Mouse (Mus musculus): ENCODE data around the gene Tnfsf14. TPM values are rescaled to one million over a fixed set of nuclear protein-coding genes. Genes with fewer than 3 reads are reported as not detected.

The Tnfsf14 gene
- under 1 TPM; 0.30 to 0.33 TPM for total RNA-seq (2021)
- long read RNA-seq, experiment 1, result 0 reads
- long read RNA-seq, experiment 2, result 0 reads

DNA sequence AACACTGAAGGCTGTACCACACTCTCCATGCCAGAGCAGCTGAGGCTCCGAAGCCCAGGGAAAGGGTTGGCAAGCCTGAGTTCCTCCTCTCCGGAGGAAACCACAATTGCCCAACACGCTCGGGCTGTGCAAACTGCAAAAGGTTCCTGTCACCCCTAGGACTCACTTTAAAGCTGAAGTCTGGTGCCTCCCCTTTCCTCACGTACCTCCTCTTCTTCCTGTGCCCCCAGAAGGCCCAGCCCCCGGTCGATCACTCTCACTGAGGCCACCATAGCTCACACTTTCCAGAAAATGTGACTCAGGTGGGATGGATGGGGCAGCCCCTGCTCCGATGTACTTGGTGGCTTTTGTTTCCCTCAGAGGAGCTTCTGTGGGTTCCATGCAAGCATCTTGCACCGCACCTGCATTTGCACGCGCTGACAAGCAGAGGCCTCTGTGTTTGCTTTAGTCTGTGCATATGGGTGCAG lies at the start of gene Tnfsf14:
Gene Tnfsf14, minus strand, starts transcription at position 137 of the 467 bp plus-strand sequence.
- no peak for DNase-seq

- no peak for DNase-seq
Observed at GRCm38 (mm10) chr17:57237181-57237580, 43.2 kb upstream of the Tnfsf14 start.

DNA sequence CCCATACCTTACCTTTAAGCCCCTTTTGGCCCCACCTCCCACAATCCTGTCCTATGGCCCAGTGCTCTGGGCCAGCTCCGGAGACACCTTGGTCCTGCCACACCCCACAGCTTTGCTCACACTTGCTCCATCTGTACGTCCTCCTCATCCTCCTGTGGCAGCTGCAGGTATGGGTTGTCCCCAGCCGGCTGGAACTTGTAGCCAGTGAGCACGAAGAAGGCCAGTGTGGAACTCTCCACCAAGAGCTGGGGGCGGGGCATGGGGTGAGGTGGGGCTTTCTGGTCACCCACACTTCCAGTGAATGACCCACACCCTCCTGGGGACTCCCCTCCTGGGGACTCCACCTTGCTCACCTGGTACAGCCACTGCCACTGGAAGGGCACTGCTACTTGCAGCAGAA lies 41.8 kb upstream of the Tnfsf14 start:
- DNase-seq, result no peak

GRCm38 (mm10) chr17:57234254-57234928 lies 40.4 kb upstream of the Tnfsf14 start:
- DNase-seq, result no peak

GRCm38 (mm10) chr17:57233038-57233437 lies 39.1 kb upstream of the Tnfsf14 start:
- peak; percentile 31 for DNase-seq

- DNase-seq, result no peak
Observed at GRCm38 (mm10) chr17:57232200-57232599, 38.2 kb upstream of the Tnfsf14 start.

GRCm38 (mm10) chr17:57231321-57231771 lies 37.4 kb upstream of the Tnfsf14 start:
- no peak for DNase-seq

- peak; percentile 55 for DNase-seq
Observed at GRCm38 (mm10) chr17:57230728-57231125, 36.8 kb upstream of the Tnfsf14 start.

- DNase-seq, result peak; percentile 47
Observed at GRCm38 (mm10) chr17:57229851-57230727, 36.1 kb upstream of the Tnfsf14 start.

DNA sequence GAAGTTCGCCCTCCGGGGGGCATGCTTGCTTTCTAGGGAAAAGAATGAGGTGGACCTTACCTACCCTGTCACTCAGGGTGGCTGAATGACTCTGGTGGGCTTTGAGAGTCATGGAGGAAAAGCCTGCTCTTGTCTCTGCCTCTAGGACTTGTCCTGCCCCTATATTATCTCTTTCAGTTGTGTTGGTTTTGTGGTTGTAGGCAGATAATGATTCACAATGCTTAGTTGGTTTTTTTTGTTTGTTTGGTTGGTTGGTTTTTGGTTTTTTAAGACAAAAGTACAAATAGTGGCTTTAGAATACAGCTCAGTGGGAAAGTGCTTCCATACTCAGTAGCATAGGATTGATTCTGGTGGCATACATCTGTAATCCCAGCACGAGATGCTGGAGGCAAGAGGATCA lies 34.9 kb upstream of the Tnfsf14 start:
- no peak for DNase-seq

DNA sequence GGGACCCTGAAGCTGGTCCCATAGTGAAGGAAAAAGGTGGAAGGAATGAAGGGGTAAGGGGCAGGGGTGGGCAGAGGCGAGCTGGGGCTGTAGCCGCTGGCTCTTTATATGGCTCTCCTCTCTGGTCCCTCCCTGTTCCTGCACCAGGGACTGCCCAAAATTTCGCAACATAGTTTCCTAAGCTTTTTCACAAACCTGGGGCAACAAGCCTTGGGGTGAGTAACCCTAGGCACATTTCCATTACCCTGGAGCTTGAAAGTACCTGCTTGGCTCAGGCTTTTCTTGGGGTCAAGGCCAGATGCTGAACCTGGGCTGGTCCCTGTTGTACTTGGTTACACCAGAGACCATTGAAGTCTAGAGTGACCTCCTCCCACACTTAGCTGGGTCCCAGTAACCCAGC lies 34.0 kb upstream of the Tnfsf14 start, which contains the start of gene C3:
Gene C3, minus strand, starts transcription at position 123 of the 400 bp plus-strand sequence.
- DNase-seq, result peak; percentile 72

DNA sequence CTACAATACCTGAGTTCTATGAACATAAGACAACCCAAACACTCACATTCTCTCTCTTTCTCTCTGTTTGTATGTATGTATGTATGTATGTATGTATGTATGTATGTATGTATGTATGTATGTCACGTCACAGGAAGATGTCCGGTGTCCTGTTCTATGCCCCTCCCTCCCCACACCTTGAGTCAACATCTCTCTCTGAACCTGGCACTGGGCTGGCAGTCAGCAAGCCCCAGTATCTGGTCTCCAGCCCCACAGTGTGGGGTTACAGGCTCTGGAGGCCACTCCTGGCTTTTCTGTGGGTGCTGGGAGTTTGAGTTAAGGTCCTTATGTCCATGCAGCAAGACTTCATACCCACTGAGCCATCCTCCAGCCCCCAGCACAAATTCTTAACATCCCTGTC lies 33.5 kb upstream of the Tnfsf14 start:
- DNase-seq, result no peak

- DNase-seq, result no peak
Observed at GRCm38 (mm10) chr17:57223313-57223712, 29.3 kb upstream of the Tnfsf14 start.

- DNase-seq, result no peak
Observed at GRCm38 (mm10) chr17:57221911-57222310, 27.9 kb upstream of the Tnfsf14 start.

DNA sequence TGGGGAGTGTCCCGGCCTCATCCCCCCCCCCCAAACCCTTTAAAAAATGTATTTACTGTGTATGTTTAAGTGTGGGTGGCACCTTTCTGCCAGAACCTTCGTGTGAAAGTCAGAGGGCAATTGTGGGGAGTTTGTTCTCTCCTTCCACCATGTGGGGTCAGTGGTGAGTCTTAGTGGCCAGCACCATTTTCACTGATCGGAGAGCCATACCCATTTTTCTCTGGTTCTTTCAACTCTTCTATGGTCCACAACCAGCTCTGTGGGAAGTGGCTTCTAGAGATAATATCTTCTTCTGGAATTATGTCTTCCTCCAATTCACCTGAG lies 25.9 kb upstream of the Tnfsf14 start:
- peak; percentile 56 for DNase-seq

DNA sequence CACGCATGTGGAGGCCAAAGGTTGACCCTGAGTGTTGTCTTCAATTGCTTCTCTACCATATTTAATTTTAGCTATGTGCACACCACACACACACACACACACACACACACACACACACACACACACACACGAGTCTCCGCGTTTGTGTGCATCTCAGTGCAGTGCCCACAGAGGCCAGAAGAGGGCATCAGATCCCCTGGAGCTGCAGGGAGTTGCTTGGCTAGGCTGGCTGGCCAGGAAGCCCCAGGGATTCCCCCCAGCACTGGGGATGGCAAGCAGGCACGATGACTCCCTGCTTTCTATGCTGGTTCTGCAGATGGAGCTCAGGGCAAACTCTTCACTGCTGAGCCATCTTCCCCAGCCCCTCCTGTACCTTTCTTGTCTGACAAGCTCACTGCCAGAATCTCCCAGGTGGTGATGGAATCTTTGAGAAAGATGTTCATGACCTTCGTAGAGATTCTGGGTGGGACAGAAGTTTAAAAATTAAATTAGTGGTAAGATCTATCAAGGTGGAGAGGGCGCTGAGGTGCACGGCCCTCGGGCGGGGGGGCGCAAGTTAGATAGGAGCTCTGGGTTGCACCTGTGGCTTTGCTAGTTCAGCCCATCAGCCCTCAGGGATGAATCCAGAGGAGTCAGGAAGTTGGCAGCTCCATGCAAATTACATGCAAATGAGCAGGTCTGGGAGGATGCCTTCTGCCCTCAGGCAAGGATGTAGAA lies 25.3 kb upstream of the Tnfsf14 start:
- DNase-seq, result peak; percentile 87

- DNase-seq, result peak; percentile 28
Observed at GRCm38 (mm10) chr17:57218335-57218900, 24.4 kb upstream of the Tnfsf14 start.

DNA sequence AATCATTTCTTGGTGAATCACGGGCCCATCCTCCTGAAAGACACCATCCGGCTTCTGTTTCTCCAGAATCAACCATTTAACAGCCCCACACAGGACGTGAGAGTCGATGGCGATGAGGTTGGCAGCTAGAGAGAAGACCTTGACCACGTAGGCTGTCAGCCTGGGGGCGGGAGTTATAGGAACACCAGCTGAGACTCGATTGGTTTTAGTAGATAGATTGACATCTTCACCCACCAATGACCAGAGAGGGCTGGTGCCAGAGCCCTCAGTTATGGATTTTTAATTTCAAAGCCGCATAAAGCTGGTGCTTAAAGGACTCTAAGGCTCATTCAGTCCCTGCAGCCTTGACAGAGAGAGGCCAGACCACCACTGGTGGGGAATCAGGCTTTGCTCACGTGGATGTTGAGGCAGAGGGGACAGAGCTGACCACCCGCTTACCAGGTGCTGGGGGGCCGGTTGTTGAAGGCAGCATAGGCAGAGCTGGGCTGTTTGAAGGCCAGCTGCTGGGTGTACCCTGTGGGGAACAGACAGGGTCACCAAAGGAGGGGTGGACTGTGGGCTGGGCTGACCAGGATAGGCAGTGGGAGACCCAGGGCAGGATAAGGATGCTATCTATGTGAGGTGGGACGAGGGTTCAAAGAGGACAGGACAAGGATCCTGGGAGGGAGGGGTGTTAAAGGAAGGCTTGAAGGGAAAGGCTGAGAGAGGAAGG lies 20.9 kb upstream of the Tnfsf14 start:
- DNase-seq, result no peak

- no peak for DNase-seq
Observed at GRCm38 (mm10) chr17:57211501-57211900, 17.5 kb upstream of the Tnfsf14 start.

GRCm38 (mm10) chr17:57209330-57209729 lies 15.4 kb upstream of the Tnfsf14 start:
- no peak for DNase-seq

- no peak for DNase-seq
Observed at GRCm38 (mm10) chr17:57207938-57208337, 14.0 kb upstream of the Tnfsf14 start.

Data from adrenal gland, postnatal 10 days (tissue).